Mouse (Mus musculus) CH12.LX (cell line): ENCODE measurements at regions not wholly inside any gene's neighbourhood (a gene's known extent, or its start where the extent isn't known, plus 50 kb on each side); places are given as distances from the start of the nearest gene placed in this dataset.

Source experiments
- DNase-seq: peaks from one replicate; pipeline ENCODE4 v3.0.0-alpha.2; 2013; ENCODE audit errors: extremely low read depth
- H3K27ac ChIP-seq: 2 replicates; pipeline ENCODE4 v1.5.1; 2012; ENCODE audit warnings: low read depth, mild to moderate bottlenecking, control low read depth, moderate library complexity; ENCODE audit not compliant: insufficient read depth
- H3K27me3 ChIP-seq: replicated peaks from 2 replicates; pipeline ENCODE3; 2012; ENCODE audit warnings: inconsistent platforms
- H3K36me3 ChIP-seq, 2 experiments: replicated peaks in 1 of 2; 2 replicates each; pipeline versions ENCODE3 to v1.6.1; 2012; ENCODE audit warnings: inconsistent platforms in 1 of 2, low read length in 1 of 2, mild to moderate bottlenecking in 1 of 2, mixed read lengths in 1 of 2, moderate library complexity in 1 of 2; ENCODE audit not compliant: control insufficient read depth in 1 of 2, insufficient read depth in 1 of 2
- H3K4me1 ChIP-seq, 2 experiments: 2 replicates each; pipeline ENCODE4 v1.6.1; 2012; ENCODE audit warnings: inconsistent platforms in 1 of 2, moderate library complexity in 1 of 2; ENCODE audit not compliant: insufficient read depth in 2 of 2, control insufficient read depth in 1 of 2
- H3K4me2 ChIP-seq: 2 replicates; pipeline ENCODE4 v1.6.1; 2012; ENCODE audit warnings: low read depth, mild to moderate bottlenecking, control low read depth; ENCODE audit not compliant: poor library complexity, insufficient read depth, severe bottlenecking
- H3K4me3 ChIP-seq, 3 experiments: fragments of 150-350 bp in 1 of 3; sonication (generic) in 1 of 3; replicated peaks in 1 of 3; 2 replicates each; pipeline versions ENCODE3 to v1.5.1; 2011 to 2012; ENCODE audit warnings: low read depth in 2 of 3, low read length in 2 of 3, mild to moderate bottlenecking in 2 of 3, moderate library complexity in 2 of 3, control low read depth in 1 of 3, improper control_type of control experiment in 1 of 3, inconsistent platforms in 1 of 3, mixed read lengths in 1 of 3; ENCODE audit not compliant: poor library complexity in 1 of 3
- H3K79me2 ChIP-seq: replicated peaks from 2 replicates; pipeline ENCODE4 v1.6.1; 2012; ENCODE audit warnings: mild to moderate bottlenecking, moderate library complexity; ENCODE audit not compliant: control insufficient read depth, poor library complexity, insufficient read depth, severe bottlenecking; ENCODE audit errors: extremely low read depth
- H3K9ac ChIP-seq: 2 replicates; pipeline ENCODE4 v1.6.1; 2012; ENCODE audit warnings: low read depth, mild to moderate bottlenecking, control low read depth, moderate library complexity; ENCODE audit not compliant: insufficient read depth
- H3K9me3 ChIP-seq: replicated peaks from 2 replicates; pipeline ENCODE3; 2012; ENCODE audit warnings: low read length, inconsistent platforms, mixed read lengths
- BHLHE40 ChIP-seq: IDR thresholded peaks from 2 replicates; pipeline ENCODE4 v1.6.1; 2011; ENCODE audit warnings: mild to moderate bottlenecking, low read depth, low read length, improper control_type of control experiment
- CHD1 ChIP-seq: IDR thresholded peaks from 2 replicates; pipeline ENCODE4 v1.6.1; 2012; ENCODE audit warnings: low read depth, low read length, improper control_type of control experiment, inconsistent platforms
- CHD2 ChIP-seq: IDR thresholded peaks from 2 replicates; pipeline ENCODE4 v1.6.1; 2011; ENCODE audit warnings: low read length, improper control_type of control experiment
- CTCF ChIP-seq, 2 experiments: IDR thresholded peaks in 1 of 2; conservative IDR thresholded peaks in 1 of 2; 2 replicates each; pipeline ENCODE4 v1.5.1; 2011 to 2012; ENCODE audit warnings: low read depth in 2 of 2, low read length in 2 of 2, improper control_type of control experiment in 1 of 2, inconsistent platforms in 1 of 2, mild to moderate bottlenecking in 1 of 2, moderate library complexity in 1 of 2
- E2F4 ChIP-seq: IDR thresholded peaks from 2 replicates; pipeline ENCODE4 v1.6.1; 2011; ENCODE audit warnings: low read depth, low read length, improper control_type of control experiment; ENCODE audit not compliant: insufficient replicate concordance
- ELF1 ChIP-seq: IDR thresholded peaks from 2 replicates; pipeline ENCODE4 v1.6.1; 2014; ENCODE audit warnings: low read depth, mild to moderate bottlenecking, inconsistent platforms, low read length, improper control_type of control experiment
- EP300 ChIP-seq: IDR thresholded peaks from 2 replicates; pipeline ENCODE4 v1.6.1; 2011; ENCODE audit warnings: low read length, improper control_type of control experiment
- ETS1 ChIP-seq: conservative IDR thresholded peaks from 2 replicates; pipeline ENCODE4 v1.6.1; 2012; ENCODE audit warnings: low read depth, mild to moderate bottlenecking, inconsistent platforms, low read length, improper control_type of control experiment, moderate library complexity
- HCFC1 ChIP-seq: IDR thresholded peaks from 2 replicates; pipeline ENCODE4 v1.6.1; 2012; ENCODE audit warnings: low read depth, mild to moderate bottlenecking, inconsistent platforms, low read length, improper control_type of control experiment
- IRF4 ChIP-seq: IDR thresholded peaks from 2 replicates; pipeline ENCODE4 v1.6.1; 2014; ENCODE audit warnings: low read depth, mild to moderate bottlenecking, inconsistent platforms, low read length, improper control_type of control experiment
- JUN ChIP-seq: IDR thresholded peaks from 2 replicates; pipeline ENCODE4 v1.6.1; 2011; ENCODE audit warnings: low read depth, mild to moderate bottlenecking, low read length, improper control_type of control experiment, moderate library complexity; ENCODE audit not compliant: insufficient read depth
- JUND ChIP-seq: conservative IDR thresholded peaks from 2 replicates; pipeline ENCODE4 v1.6.1; 2011; ENCODE audit warnings: low read depth, low read length, improper control_type of control experiment
- KAT2A ChIP-seq: IDR thresholded peaks from 2 replicates; pipeline ENCODE4 v1.6.1; 2012; ENCODE audit warnings: low read length, improper control_type of control experiment, inconsistent platforms; ENCODE audit not compliant: insufficient replicate concordance
- MAFK ChIP-seq: IDR thresholded peaks from 2 replicates; pipeline ENCODE4 v1.6.1; 2011; ENCODE audit warnings: low read length, improper control_type of control experiment; ENCODE audit not compliant: insufficient replicate concordance
- MAX ChIP-seq: IDR thresholded peaks from 2 replicates; pipeline ENCODE4 v1.6.1; 2011; ENCODE audit warnings: low read length, improper control_type of control experiment
- MAZ ChIP-seq: IDR thresholded peaks from 2 replicates; pipeline ENCODE4 v1.6.1; 2012; ENCODE audit warnings: low read depth, mild to moderate bottlenecking, inconsistent platforms, low read length, improper control_type of control experiment, moderate library complexity
- MEF2A ChIP-seq: IDR thresholded peaks from 2 replicates; pipeline ENCODE4 v1.6.1; 2014; ENCODE audit warnings: low read depth, mild to moderate bottlenecking, inconsistent platforms, low read length, improper control_type of control experiment, borderline replicate concordance
- MXI1 ChIP-seq: IDR thresholded peaks from 2 replicates; pipeline ENCODE4 v1.6.1; 2011; ENCODE audit warnings: mild to moderate bottlenecking, low read depth, low read length, improper control_type of control experiment
- MYC ChIP-seq: IDR thresholded peaks from 2 replicates; pipeline ENCODE4 v1.6.1; 2011; ENCODE audit warnings: low read depth, mild to moderate bottlenecking, improper control_type of control experiment, low read length
- NELFE ChIP-seq: IDR thresholded peaks from 2 replicates; pipeline ENCODE4 v1.6.1; 2011; ENCODE audit warnings: low read depth, low read length, improper control_type of control experiment
- NRF1 ChIP-seq: IDR thresholded peaks from 2 replicates; pipeline ENCODE4 v1.6.1; 2014; ENCODE audit warnings: low read depth, mild to moderate bottlenecking, inconsistent platforms, low read length, improper control_type of control experiment, moderate library complexity
- PAX5 ChIP-seq: IDR thresholded peaks from 2 replicates; pipeline ENCODE4 v1.6.1; 2012; ENCODE audit warnings: low read length, inconsistent platforms, mixed read lengths
- POLR2A ChIP-seq: IDR thresholded peaks from 2 replicates; pipeline ENCODE4 v1.6.1; 2011; ENCODE audit warnings: low read depth, mild to moderate bottlenecking, improper control_type of control experiment, low read length
- POLR2AphosphoS2 ChIP-seq: IDR thresholded peaks from 2 replicates; pipeline ENCODE4 v1.6.1; 2011; ENCODE audit warnings: low read depth, low read length, improper control_type of control experiment
- RAD21 ChIP-seq: IDR thresholded peaks from 2 replicates; pipeline ENCODE4 v1.6.1; 2011; ENCODE audit warnings: low read depth, mild to moderate bottlenecking, low read length, improper control_type of control experiment, moderate library complexity
- RCOR1 ChIP-seq: conservative IDR thresholded peaks from 2 replicates; pipeline ENCODE4 v1.6.1; 2012; ENCODE audit warnings: low read depth, mild to moderate bottlenecking, inconsistent platforms, low read length, improper control_type of control experiment
- SIN3A ChIP-seq: IDR thresholded peaks from 2 replicates; pipeline ENCODE4 v1.6.1; 2012; ENCODE audit warnings: low read length, improper control_type of control experiment, inconsistent platforms
- SMC3 ChIP-seq: IDR thresholded peaks from 2 replicates; pipeline ENCODE4 v1.6.1; 2011; ENCODE audit warnings: low read depth, low read length, improper control_type of control experiment
- TBP ChIP-seq: conservative IDR thresholded peaks from 2 replicates; pipeline ENCODE4 v1.6.1; 2011; ENCODE audit warnings: low read depth, low read length, improper control_type of control experiment
- TCF12 ChIP-seq: IDR thresholded peaks from 2 replicates; pipeline ENCODE4 v1.6.1; 2014; ENCODE audit warnings: low read depth, mild to moderate bottlenecking, inconsistent platforms, low read length, improper control_type of control experiment
- UBTF ChIP-seq: IDR thresholded peaks from 2 replicates; pipeline ENCODE4 v1.6.1; 2012; ENCODE audit warnings: low read depth, mild to moderate bottlenecking, inconsistent platforms, low read length, improper control_type of control experiment, moderate library complexity
- USF1 ChIP-seq: IDR thresholded peaks from 2 replicates; pipeline ENCODE4 v1.6.1; 2014; ENCODE audit warnings: low read depth, mild to moderate bottlenecking, inconsistent platforms, low read length, improper control_type of control experiment
- USF2 ChIP-seq: conservative IDR thresholded peaks from 2 replicates; pipeline ENCODE4 v1.6.1; 2011; ENCODE audit warnings: low read depth, low read length, improper control_type of control experiment
- ZC3H11A ChIP-seq: IDR thresholded peaks from 2 replicates; pipeline ENCODE4 v1.6.1; 2012; ENCODE audit warnings: low read depth, mild to moderate bottlenecking, inconsistent platforms, low read length, improper control_type of control experiment
- ZKSCAN1 ChIP-seq: IDR thresholded peaks from 2 replicates; pipeline ENCODE4 v1.6.1; 2012; ENCODE audit warnings: low read depth, inconsistent platforms, low read length, improper control_type of control experiment, borderline replicate concordance
- ZMIZ1 ChIP-seq: IDR thresholded peaks from 2 replicates; pipeline ENCODE4 v1.6.1; 2012; ENCODE audit warnings: low read depth, mild to moderate bottlenecking, inconsistent platforms, low read length, improper control_type of control experiment
- ZNF384 ChIP-seq: IDR thresholded peaks from 2 replicates; pipeline ENCODE4 v1.6.1; 2012; ENCODE audit warnings: low read depth, low read length, improper control_type of control experiment, inconsistent platforms
- dilution Hi-C: fragments of 300-500 bp; cut with MboI; formaldehyde crosslinking; loops from 2 replicates; pipeline ENCODE4 v1.14.3; 2020; ENCODE audit warnings: low sequenced_read_pairs; ENCODE audit not compliant: extremely low pct_unique_long_range_greater_than_20kb, extremely low pct_ligation_motif_present
- in situ Hi-C: fragments of 300-500 bp; cut with MboI; formaldehyde crosslinking; loops from 3 replicates; pipeline ENCODE4 v1.14.3; 2019; ENCODE audit warnings: low sequenced_read_pairs, low pct_ligation_motif_present, low pct_unique_long_range_greater_than_20kb, mixed read lengths

DNA sequence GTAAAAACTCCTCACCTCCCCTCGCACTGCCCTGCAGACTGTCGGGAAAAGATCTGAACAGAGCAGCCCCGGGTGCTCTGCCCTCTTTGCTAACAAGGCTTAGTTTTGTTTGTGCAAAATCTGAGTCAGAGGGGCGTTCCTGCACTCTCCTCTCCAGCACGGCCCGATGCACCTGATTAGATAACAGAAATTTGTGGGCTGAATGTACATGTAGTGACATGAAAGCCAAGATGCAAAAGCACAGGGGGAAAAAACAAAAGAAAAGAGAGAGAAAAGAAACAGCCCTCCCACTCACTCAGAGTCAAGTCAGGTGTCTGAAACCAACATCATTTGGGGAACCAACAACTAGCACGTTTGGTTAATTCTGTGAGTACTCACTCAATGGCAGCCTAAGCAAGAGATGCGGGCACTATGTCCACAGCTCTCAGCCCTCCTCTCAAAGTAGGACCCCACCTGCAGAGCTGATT, 115.2 kb downstream of the Lmo4 start:
- H3K36me3 ChIP-seq: no peaks in the 10 kb centered on the region
- H3K4me2 ChIP-seq: peak overlapping the region; percentile 39
- in situ Hi-C loops: no loop called here
- peak; percentile 87 for DNase-seq
- dilution Hi-C loops: no loop called here
- H3K9me3 ChIP-seq: no peaks in the 10 kb centered on the region
- no peak overlapping the region for H3K4me3 ChIP-seq
- TF ChIP-seq E2F4 (no peak), MAX (0 out of 2 replicates have a peak, but pooled peaks have one; percentile 61), RCOR1 (0 out of 2 replicates have a peak, but pooled peaks have one; percentile 79), TBP (0 out of 2 replicates have a peak, but pooled peaks have one; percentile 39), USF2 (no peak), ELF1 (peak; percentile 63), HCFC1 (0 out of 2 replicates have a peak, but pooled peaks have one; percentile 44), ZC3H11A (no peak), ETS1 (peak; percentile 88), BHLHE40 (peak; percentile 97), POLR2A (no peak; the same call in 1 of the 2 replicates), JUND (peak; percentile 68), SIN3A (peak; percentile 80), CHD1 (peak; percentile 99), TCF12 (peak; percentile 90), IRF4 (peak; percentile 95), ZNF384 (peak; percentile 45), MAZ (peak; percentile 95), JUN (peak; percentile 51; the same call in 1 of the 2 replicates), UBTF (peak; percentile 64; the same call in 1 of the 2 replicates), NELFE (no peak), NRF1 (peak; percentile 15; the same call in 1 of the 2 replicates), CTCF (conservative IDR thresholded peaks at IDR 0.05 in 1 of 2, IDR thresholded peaks at IDR 0.05 in 1 of 2; ENCODE audit: low read depth in 2 of 2, low read length in 2 of 2) (no peak), ZKSCAN1 (no peak), CHD2 (peak; percentile 75), ZMIZ1 (peak; percentile 58; the same call in 1 of the 2 replicates), SMC3 (peak; percentile 4; the same call in 1 of the 2 replicates), MAFK (peak; percentile 77; the same call in 1 of the 2 replicates), PAX5 (no peak), MXI1 (peak; percentile 73), EP300 (peak; percentile 87), POLR2AphosphoS2 (no peak), MYC (peak; percentile 81; the same call in 1 of the 2 replicates), USF1 (peak; percentile 30), KAT2A (no peak), MEF2A (peak; percentile 80; the same call in 1 of the 2 replicates), RAD21 (no peak; the same call in 1 of the 2 replicates)
- peaks cover 22 to 29% of the 10 kb centered on the region in 2 experiments for H3K4me1 ChIP-seq
- H3K9ac ChIP-seq: no peak overlapping the region
- H3K79me2 ChIP-seq: no peaks in the 10 kb centered on the region
- H3K27ac ChIP-seq: no peak overlapping the region
- H3K27me3 ChIP-seq: no peaks in the 10 kb centered on the region
